Mouse (Mus musculus) CD8-positive naive resting alpha-beta T cell, adult 57 days (primary cell): ENCODE measurements around the gene Wfdc21. TPM values are rescaled to one million over a fixed set of nuclear protein-coding genes. Genes with fewer than 3 reads are reported as not detected.

Source experiments
- total RNA-seq: library from RNA; stranded (reverse); gene quantifications from one replicate; pipeline ENCODE4 v1.2.4, GENCODE M21; 2023

Wfdc21 gene
- not detected for total RNA-seq

DNA sequence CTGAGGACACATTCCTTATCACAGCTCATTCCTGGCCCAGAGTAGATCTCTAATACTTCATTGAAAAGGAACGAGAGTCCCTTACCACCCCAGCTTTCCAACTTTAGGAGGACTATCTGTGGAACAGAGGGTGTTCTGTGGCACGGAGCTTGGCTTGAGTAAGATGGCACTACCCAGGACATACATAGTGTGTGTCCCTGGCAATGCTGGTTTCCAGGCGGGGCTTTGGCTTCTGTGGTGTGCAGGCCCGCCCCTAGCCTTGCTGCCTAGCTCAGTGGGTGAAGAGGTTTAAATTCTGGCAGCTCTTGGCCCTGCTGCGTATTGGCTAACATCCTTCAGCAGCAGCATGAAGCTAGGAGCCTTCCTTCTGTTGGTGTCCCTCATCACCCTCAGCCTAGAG is at the start of gene Wfdc21:
Gene Wfdc21 (plus strand): TSS at position 260 of the 400 bp plus-strand sequence.

DNA sequence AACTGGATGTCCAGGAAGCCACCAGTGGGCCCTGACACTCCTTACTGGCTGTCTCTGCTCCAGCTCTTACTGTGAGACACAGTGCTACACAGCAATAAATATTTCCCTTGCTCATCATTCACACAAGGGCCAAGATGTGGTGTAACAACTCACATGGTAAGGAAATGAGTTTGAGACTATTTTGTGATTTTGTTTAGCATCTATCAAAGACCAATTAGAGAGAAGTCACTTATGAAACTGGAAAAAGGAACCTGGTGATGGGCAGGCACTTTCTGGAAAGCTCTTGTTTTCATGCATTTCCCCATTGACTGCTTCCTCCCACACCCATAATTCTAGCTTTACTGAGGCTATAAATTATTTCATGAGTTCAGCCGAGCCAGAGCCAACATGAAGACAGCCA is 43.0 kb upstream of the Wfdc21 start, which contains the start of gene Wfdc17:
Gene Wfdc17 (plus strand): TSS at position 287 of the 400 bp plus-strand sequence.

DNA sequence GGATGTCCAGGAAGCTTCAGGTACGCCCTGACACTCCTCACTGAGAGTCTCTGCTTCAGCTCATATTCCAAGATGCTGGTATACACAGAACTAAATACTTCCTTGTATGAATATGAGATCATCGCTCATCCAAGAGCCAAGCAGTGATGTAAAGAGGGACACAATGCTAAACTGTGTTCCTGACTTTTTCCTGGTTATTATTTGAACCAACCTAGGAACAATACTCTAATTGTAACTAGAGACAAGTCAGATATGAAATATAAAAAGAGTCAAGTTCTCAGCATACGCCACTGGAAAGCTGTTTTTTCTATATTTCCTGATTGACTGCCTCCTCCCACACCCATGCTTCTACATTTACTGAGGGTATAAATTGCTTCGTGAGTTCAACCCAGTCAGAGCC is 38.0 kb upstream of the Wfdc21 start, which contains the start of gene Wfdc18:
Gene Wfdc18 (plus strand): TSS at position 301 of the 400 bp plus-strand sequence.

DNA sequence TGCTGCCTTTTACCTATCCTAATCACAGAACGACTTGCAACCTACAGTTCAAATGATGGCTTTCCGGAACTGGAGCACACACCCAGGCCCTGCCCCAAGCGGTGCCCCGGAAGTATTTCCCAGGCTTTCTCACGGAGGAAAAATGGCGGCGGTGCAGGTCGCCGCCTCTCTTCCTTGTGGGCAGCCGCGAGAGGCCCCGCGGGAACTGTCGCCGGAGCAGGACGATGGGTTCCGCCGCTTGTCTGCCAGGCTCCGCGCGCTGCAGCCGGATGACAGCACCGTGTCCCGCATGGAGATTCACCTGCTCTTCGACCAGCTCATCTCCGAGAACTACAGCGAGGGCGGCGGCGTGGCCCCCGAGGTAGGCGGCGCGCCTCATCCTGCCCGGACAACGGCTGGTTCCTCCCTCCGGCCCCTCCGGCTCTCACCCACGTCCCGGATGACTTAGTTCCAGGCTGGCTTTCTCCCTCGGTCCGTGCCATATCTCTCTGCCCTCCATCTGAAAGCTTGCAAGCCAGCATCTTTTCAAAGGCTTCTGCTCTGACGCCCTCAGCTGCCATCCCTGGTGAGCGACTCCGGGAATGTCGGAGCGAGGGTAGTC is 6.9 kb downstream of the Wfdc21 start, which contains the start of gene Heatr6:
Gene Heatr6 (plus strand): TSS at position 116 of the 601 bp plus-strand sequence.

Other genes with a start within 250 kb of the Wfdc21 start
- not detected for gene Heatr9, start 224.8 kb upstream of the Wfdc21 start, total RNA-seq
- 19.3 TPM for gene Ccl5, start 216.4 kb upstream of the Wfdc21 start, total RNA-seq
- 0.49 TPM for gene Ccl9, start 168.3 kb upstream of the Wfdc21 start, total RNA-seq
- 4.1 TPM for gene Ccl6, start 153.9 kb upstream of the Wfdc21 start, total RNA-seq
- gene Rpl9-ps1, start 101.3 kb upstream of the Wfdc21 start, total RNA-seq: not detected
- 7.2 TPM for gene Ccl3, start 97.6 kb upstream of the Wfdc21 start, total RNA-seq
- 7.4 TPM for gene Ccl4, start 84.4 kb upstream of the Wfdc21 start, total RNA-seq
- gene Wfdc17, start 42.9 kb upstream of the Wfdc21 start, total RNA-seq: not detected
- not detected for gene Wfdc18, start 37.9 kb upstream of the Wfdc21 start, total RNA-seq
- gene Heatr6, start 6.8 kb downstream of the Wfdc21 start, total RNA-seq: 36.4 TPM
- gene Hnf1b, start 103.1 kb downstream of the Wfdc21 start, total RNA-seq: not detected
- 38.1 TPM for gene Ddx52, start 195.1 kb downstream of the Wfdc21 start, total RNA-seq
- 69.0 TPM for gene Synrg, start 217.5 kb downstream of the Wfdc21 start, total RNA-seq